Mouse (Mus musculus) small intestine, adult 2 months (tissue): ENCODE data around the gene Homer2.

ENCODE experiments used
- CTCF ChIP-seq: fragments of 200-500 bp; IDR thresholded peaks from 2 replicates; pipeline ENCODE4 v1.5.1; 2012; ENCODE audit warnings: low read depth, mild to moderate bottlenecking, control low read depth, inconsistent platforms, low read length, moderate library complexity, mixed read lengths; ENCODE audit not compliant: insufficient replicate concordance, insufficient read length; ENCODE audit errors: extremely low read depth
- POLR2A ChIP-seq: fragments of 200-500 bp; IDR thresholded peaks from 2 replicates; pipeline ENCODE4 v1.6.1; 2012; ENCODE audit warnings: low read depth, mild to moderate bottlenecking, control low read depth, inconsistent platforms, low read length, moderate library complexity

DNA sequence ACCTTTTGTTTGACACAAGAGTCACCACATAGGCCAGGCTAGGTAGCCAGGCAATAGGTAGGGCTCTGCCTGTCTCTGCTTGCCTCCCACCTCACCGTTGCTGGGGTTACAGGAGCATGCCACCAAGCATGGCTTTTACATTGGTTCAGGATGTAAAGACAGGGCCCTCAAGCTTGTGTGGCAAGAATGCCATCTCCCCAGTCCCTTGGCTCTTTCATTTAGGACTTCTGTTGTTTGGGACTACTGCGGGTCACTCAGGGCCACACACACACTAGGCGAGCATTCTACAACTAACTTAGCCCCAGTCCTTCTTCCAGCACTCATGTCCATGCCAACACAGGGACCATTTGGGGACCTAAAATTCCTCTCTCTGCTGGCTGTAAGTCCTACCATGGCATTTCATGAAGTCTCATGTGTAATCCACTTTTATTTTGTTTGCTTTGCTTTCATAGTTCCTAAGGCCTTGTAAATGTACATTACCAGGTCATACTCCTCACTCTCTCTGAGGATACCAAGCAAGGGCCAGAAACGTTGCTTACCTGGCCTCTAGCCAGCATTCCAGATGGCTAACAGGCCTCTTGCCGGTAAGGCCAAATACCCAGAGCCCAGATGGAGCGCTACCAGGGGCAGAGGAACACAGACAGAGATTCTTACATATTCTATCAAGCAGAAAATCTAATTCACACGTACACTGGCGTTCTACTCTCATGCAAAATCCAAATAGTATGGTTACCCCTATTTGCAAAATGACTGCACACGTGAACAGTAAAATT is 52.2 kb downstream of the Homer2 start:
- TF ChIP-seq CTCF (no peak), POLR2A (no peak)
